Mouse (Mus musculus) layer of hippocampus, postnatal 14 days (tissue): ENCODE measurements at regions not wholly inside any gene's neighbourhood (a gene's known extent, or its start where the extent isn't known, plus 50 kb on each side); places are given as distances from the start of the nearest gene placed in this dataset.

Experiments used
- DNase-seq, 2 experiments: peaks; one replicate each; pipeline ENCODE4 v3.0.0; 2021 to 2022; ENCODE audit warnings: low spot score in 2 of 2, mixed read lengths in 1 of 2

- DNase-seq, result no peak
Measured at GRCm38 (mm10) chr15:65347277-65347676, 332.6 kb upstream of the Gm21961 start.

GRCm38 (mm10) chr15:65342501-65342900, 327.8 kb upstream of the Gm21961 start:
- peak in 1 of 2 experiments; percentile 70 for DNase-seq

DNA sequence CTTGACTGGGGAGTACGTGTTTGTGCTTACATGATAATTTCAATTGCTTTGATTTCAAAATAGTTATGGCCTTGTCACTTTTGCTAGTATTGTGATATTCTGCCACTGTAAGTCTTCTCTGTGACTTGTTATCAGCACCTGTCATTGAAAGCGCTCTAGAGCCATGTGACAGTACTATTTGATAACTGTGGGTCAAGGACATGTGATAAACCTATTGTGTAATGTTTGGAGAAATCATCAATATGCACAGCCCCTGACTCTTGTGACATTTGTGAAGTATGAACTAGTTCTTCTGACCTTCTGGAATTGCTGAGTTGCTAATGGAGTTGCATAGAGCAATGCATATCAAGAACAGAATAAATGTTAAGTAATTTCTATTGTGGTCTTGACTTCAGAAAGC, 319.4 kb upstream of the Gm21961 start:
- no peak for DNase-seq

DNA sequence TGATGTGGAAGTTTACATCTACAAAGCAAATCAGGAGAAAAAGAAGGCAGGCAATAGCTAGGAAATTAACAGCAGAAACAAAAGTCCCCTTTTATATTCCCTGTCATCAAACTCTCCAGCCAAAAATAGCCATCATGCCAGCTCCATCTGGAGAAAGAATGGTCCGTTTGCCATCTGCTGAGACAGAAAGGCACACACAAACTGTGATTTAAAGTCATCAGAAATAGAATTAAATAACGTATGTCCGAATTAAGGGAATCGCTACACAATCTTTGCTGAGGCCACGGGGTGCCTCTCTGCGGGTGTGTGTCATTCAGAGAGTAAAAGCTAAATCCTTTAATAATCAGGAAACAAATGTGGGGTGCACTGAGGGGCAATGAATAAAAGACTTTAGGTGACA, 293.4 kb upstream of the Gm21961 start:
- DNase-seq, result peak in 1 of 2 experiments; percentile 8

- no peak for DNase-seq
Measured at GRCm38 (mm10) chr15:65258816-65259215, 244.1 kb upstream of the Gm21961 start.

GRCm38 (mm10) chr15:65222504-65222903, 207.8 kb upstream of the Gm21961 start:
- DNase-seq, result no peak

DNA sequence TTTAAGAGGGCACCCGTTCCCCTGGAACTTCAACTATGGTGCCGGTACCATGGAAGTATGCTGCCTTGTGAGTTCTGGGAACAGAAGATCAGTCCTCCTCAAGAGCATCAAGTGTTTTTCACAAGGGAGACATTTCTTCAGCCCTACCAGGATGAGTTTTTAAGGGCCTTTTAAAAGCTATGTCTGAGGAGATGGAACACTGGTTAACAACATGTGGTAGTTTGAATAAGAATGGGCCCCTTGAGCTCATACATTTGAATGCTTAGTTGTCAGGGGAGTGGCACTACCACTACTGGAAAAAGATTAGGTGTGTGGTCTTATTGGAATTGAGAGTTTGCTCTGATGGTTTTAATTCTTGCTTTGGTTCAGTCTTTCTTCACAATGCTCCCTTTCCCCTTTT, 203.2 kb upstream of the Gm21961 start:
- DNase-seq, result no peak

- no peak for DNase-seq
Measured at GRCm38 (mm10) chr15:65196307-65196706, 181.6 kb upstream of the Gm21961 start.

GRCm38 (mm10) chr15:65193654-65194053, 178.9 kb upstream of the Gm21961 start:
- peak in 1 of 2 experiments; percentile 1 for DNase-seq
